Mouse (Mus musculus) limb, embryonic 13.5 days (tissue): ENCODE results near the gene Vps53. TPM values are rescaled to one million over a fixed set of nuclear protein-coding genes. Genes with fewer than 3 reads are reported as not detected.

ENCODE experiments used
- ATAC-seq: fragments of 200-750 bp; cut with Nextera tagmentation; 2 replicates; pipeline ENCODE4 v1.8.0; 2017; ENCODE audit warnings: low read depth, moderate number of reproducible peaks, moderate TSS enrichment; ENCODE audit not compliant: low FRiP score
- H3K27ac ChIP-seq: fragments of 300-500 bp; sonication (generic); 2 replicates; pipeline ENCODE4 v1.5.1; 2015; ENCODE audit warnings: inconsistent platforms, mild to moderate bottlenecking, moderate library complexity
- H3K27me3 ChIP-seq: fragments of 300-500 bp; sonication (generic); 2 replicates; pipeline ENCODE4 v1.6.1; 2015; ENCODE audit warnings: mild to moderate bottlenecking, inconsistent platforms
- H3K36me3 ChIP-seq: fragments of 300-500 bp; sonication (generic); 2 replicates; pipeline ENCODE4 v1.6.1; 2015; ENCODE audit warnings: inconsistent platforms, mild to moderate bottlenecking, moderate library complexity
- H3K4me1 ChIP-seq: fragments of 300-500 bp; sonication (generic); 2 replicates; pipeline ENCODE4 v1.6.1; 2015; ENCODE audit warnings: inconsistent platforms
- H3K4me2 ChIP-seq: fragments of 300-500 bp; sonication (generic); replicated peaks from 2 replicates; pipeline ENCODE4 v1.6.1; 2015; ENCODE audit warnings: inconsistent platforms, mild to moderate bottlenecking, moderate library complexity
- H3K4me3 ChIP-seq: fragments of 300-500 bp; sonication (generic); 2 replicates; pipeline ENCODE4 v1.5.1; 2015; ENCODE audit warnings: moderate library complexity, mild to moderate bottlenecking, inconsistent platforms
- H3K9ac ChIP-seq: fragments of 300-500 bp; sonication (generic); 2 replicates; pipeline ENCODE4 v1.6.1; 2015; ENCODE audit warnings: mild to moderate bottlenecking, inconsistent platforms
- H3K9me3 ChIP-seq: fragments of 300-500 bp; sonication (generic); 2 replicates; pipeline ENCODE4 v1.6.1; 2016; ENCODE audit warnings: inconsistent platforms
- WGBS: fragments of 180-500 bp; shearing (Covaris S2); methylation state at CpG from one replicate; pipeline ENCODE4 v1.1.7; 2015; 5-methylcytosine and 5-hydroxymethylcytosine counted together
- polyA plus RNA-seq: library from polyadenylated mRNA; unstranded; fragments of >200 nt; fragmentation: Nextera tagmentation; extraction: Ambion mirVana; gene quantifications from 2 replicates; pipeline ENCODE4 v1.2.1, GENCODE M21; 2015

The Vps53 gene
- polyA plus RNA-seq, 1 experiment from 2014 or later: 37.5 TPM

GRCm38 (mm10) chr11:76160251-76160650 lies 19.2 kb downstream of the Vps53 start:
- Histone ChIP-seq H3K4me2 (no peak overlapping the region), H3K27me3 (no peaks in the 10 kb centered on the region), H3K9ac (no peak overlapping the region), H3K4me1 (no peaks in the 10 kb centered on the region), H3K9me3 (no peaks in the 10 kb centered on the region), H3K27ac (peak overlapping the region; percentile 2; the same call in 1 of the 2 replicates), H3K4me3 (no peak overlapping the region), H3K36me3 (peaks cover 63% of the 10 kb centered on the region)
- ATAC-seq: no peak
- 35% methylated on average over 6 of the region's 6 CpGs for WGBS

GRCm38 (mm10) chr11:76158375-76158774 lies 21.1 kb downstream of the Vps53 start:
- Histone ChIP-seq H3K4me3 (no peak overlapping the region), H3K4me1 (no peaks in the 10 kb centered on the region), H3K27ac (no peak overlapping the region), H3K9me3 (no peaks in the 10 kb centered on the region), H3K36me3 (peaks cover 65% of the 10 kb centered on the region), H3K9ac (no peak overlapping the region), H3K4me2 (no peak overlapping the region), H3K27me3 (no peaks in the 10 kb centered on the region)
- ATAC-seq: no peak
- 89% methylated on average over 2 of the region's 2 CpGs for WGBS

- H3K9ac ChIP-seq: no peak overlapping the region
- H3K4me1 ChIP-seq: peaks cover 11% of the 10 kb centered on the region; the same call in 1 of the 2 replicates
- H3K36me3 ChIP-seq: peaks cover 47% of the 10 kb centered on the region
- 79% methylated on average over 2 of the region's 2 CpGs for WGBS
- H3K27ac ChIP-seq: no peak overlapping the region
- no peak for ATAC-seq
- H3K9me3 ChIP-seq: no peaks in the 10 kb centered on the region
- no peak overlapping the region for H3K4me3 ChIP-seq
- H3K27me3 ChIP-seq: no peaks in the 10 kb centered on the region
- no peak overlapping the region for H3K4me2 ChIP-seq
Observed at GRCm38 (mm10) chr11:76154861-76155260, 24.6 kb downstream of the Vps53 start.

- no peak overlapping the region for H3K4me2 ChIP-seq
- H3K36me3 ChIP-seq: peaks cover 43% of the 10 kb centered on the region
- H3K4me3 ChIP-seq: no peak overlapping the region
- ATAC-seq: no peak
- peaks cover 11% of the 10 kb centered on the region; the same call in 1 of the 2 replicates for H3K4me1 ChIP-seq
- no peak overlapping the region for H3K27ac ChIP-seq
- no peaks in the 10 kb centered on the region for H3K27me3 ChIP-seq
- no peak overlapping the region for H3K9ac ChIP-seq
- WGBS: 91% methylated on average over 2 of the region's 2 CpGs
- H3K9me3 ChIP-seq: no peaks in the 10 kb centered on the region
Observed at GRCm38 (mm10) chr11:76154200-76154599, 25.2 kb downstream of the Vps53 start.

GRCm38 (mm10) chr11:76153236-76153951 lies 26.1 kb downstream of the Vps53 start:
- Histone ChIP-seq H3K9me3 (no peaks in the 10 kb centered on the region), H3K4me2 (no peak overlapping the region), H3K4me1 (peaks cover 16% of the 10 kb centered on the region), H3K36me3 (peaks cover 37% of the 10 kb centered on the region), H3K9ac (no peak overlapping the region), H3K27ac (no peak overlapping the region), H3K27me3 (no peaks in the 10 kb centered on the region), H3K4me3 (no peak overlapping the region)
- no peak for ATAC-seq
- 89% methylated on average over 5 of the region's 5 CpGs for WGBS

- H3K27ac ChIP-seq: no peak overlapping the region; the same call in 1 of the 2 replicates
- ATAC-seq: no peak
Observed at GRCm38 (mm10) chr11:76150980-76151379, 28.5 kb downstream of the Vps53 start.

GRCm38 (mm10) chr11:76148055-76149008 lies 31.1 kb downstream of the Vps53 start:
- Histone ChIP-seq H3K27ac (no peak overlapping the region; the same call in 1 of the 2 replicates), H3K4me2 (no peak overlapping the region; the same call in 1 of the 2 replicates), H3K27me3 (no peaks in the 10 kb centered on the region), H3K9me3 (no peaks in the 10 kb centered on the region), H3K36me3 (peaks cover 16% of the 10 kb centered on the region; the same call in 1 of the 2 replicates), H3K4me1 (peaks cover 24% of the 10 kb centered on the region), H3K4me3 (no peak overlapping the region), H3K9ac (no peak overlapping the region)
- no peak for ATAC-seq
- WGBS: 74% methylated on average over 8 of the region's 8 CpGs

More at GRCm38 (mm10) chr11:76150980-76151379, 28.5 kb downstream of the Vps53 start:
- 35% methylated on average over 4 of the region's 4 CpGs for WGBS
- Histone ChIP-seq H3K4me2 (no peak overlapping the region), H3K9me3 (no peaks in the 10 kb centered on the region), H3K4me3 (no peak overlapping the region), H3K9ac (no peak overlapping the region), H3K36me3 (peaks cover 27% of the 10 kb centered on the region), H3K4me1 (peaks cover 24% of the 10 kb centered on the region), H3K27me3 (no peaks in the 10 kb centered on the region)

GRCm38 (mm10) chr11:76146187-76147010 lies 33.0 kb downstream of the Vps53 start:
- peaks cover 14% of the 10 kb centered on the region; the same call in 1 of the 2 replicates for H3K36me3 ChIP-seq
- H3K27me3 ChIP-seq: no peaks in the 10 kb centered on the region
- no peaks in the 10 kb centered on the region for H3K9me3 ChIP-seq
- ATAC-seq: no peak
- WGBS: 92% methylated on average over 8 of the region's 8 CpGs
- H3K4me1 ChIP-seq: peaks cover 22% of the 10 kb centered on the region
- H3K9ac ChIP-seq: no peak overlapping the region
- no peak overlapping the region for H3K4me3 ChIP-seq
- no peak overlapping the region for H3K4me2 ChIP-seq
- no peak overlapping the region for H3K27ac ChIP-seq

GRCm38 (mm10) chr11:76145169-76145568 lies 34.3 kb downstream of the Vps53 start:
- no peaks in the 10 kb centered on the region for H3K9me3 ChIP-seq
- H3K9ac ChIP-seq: no peak overlapping the region
- H3K4me1 ChIP-seq: peaks cover 13% of the 10 kb centered on the region
- H3K4me3 ChIP-seq: no peak overlapping the region
- H3K27ac ChIP-seq: no peak overlapping the region
- no peak overlapping the region for H3K4me2 ChIP-seq
- WGBS: 97% methylated on average over 1 of the region's 1 CpGs
- H3K27me3 ChIP-seq: no peaks in the 10 kb centered on the region
- no peak for ATAC-seq
- H3K36me3 ChIP-seq: peaks cover 17% of the 10 kb centered on the region; the same call in 1 of the 2 replicates

- WGBS: 97% methylated on average over 8 of the region's 8 CpGs
- no peaks in the 10 kb centered on the region for H3K9me3 ChIP-seq
Observed at GRCm38 (mm10) chr11:76144386-76144785, 35.1 kb downstream of the Vps53 start.

GRCm38 (mm10) chr11:76137996-76138395 lies 41.5 kb downstream of the Vps53 start:
- no peaks in the 10 kb centered on the region for H3K4me1 ChIP-seq
- no peak for ATAC-seq
- H3K9me3 ChIP-seq: no peaks in the 10 kb centered on the region
- H3K9ac ChIP-seq: no peak overlapping the region
- H3K4me2 ChIP-seq: no peak overlapping the region
- peaks cover 47% of the 10 kb centered on the region for H3K36me3 ChIP-seq
- H3K27me3 ChIP-seq: no peaks in the 10 kb centered on the region
- H3K27ac ChIP-seq: no peak overlapping the region
- no peak overlapping the region for H3K4me3 ChIP-seq
- 80% methylated on average over 3 of the region's 3 CpGs for WGBS

More at GRCm38 (mm10) chr11:76144386-76144785, 35.1 kb downstream of the Vps53 start:
- H3K4me2 ChIP-seq: no peak overlapping the region
- no peak overlapping the region for H3K27ac ChIP-seq
- ATAC-seq: no peak
- peaks cover 13% of the 10 kb centered on the region for H3K4me1 ChIP-seq
- peaks cover 17% of the 10 kb centered on the region; the same call in 1 of the 2 replicates for H3K36me3 ChIP-seq
- no peak overlapping the region for H3K9ac ChIP-seq
- no peak overlapping the region for H3K4me3 ChIP-seq
- H3K27me3 ChIP-seq: no peaks in the 10 kb centered on the region
